Mouse (Mus musculus) skeletal muscle tissue, adult 2 months (tissue): ENCODE data around the gene Wdr5.

Experiments
- DNase-seq: peaks from one replicate; pipeline ENCODE4 v3.0.0-alpha.2; 2012; ENCODE audit warnings: low read depth, low spot score

Wdr5 gene

GRCm38 (mm10) chr2:27548664-27549369 lies 33.9 kb downstream of the Wdr5 start:
- no peak for DNase-seq

GRCm38 (mm10) chr2:27552620-27553287 lies 37.8 kb downstream of the Wdr5 start:
- peak; percentile 53 for DNase-seq

- no peak for DNase-seq
These were observed 39.4 kb downstream of the Wdr5 start for GRCm38 (mm10) chr2:27554308-27554707.

GRCm38 (mm10) chr2:27556921-27557320 lies 42.0 kb downstream of the Wdr5 start:
- DNase-seq, result no peak

- no peak for DNase-seq
These were observed 45.8 kb downstream of the Wdr5 start for GRCm38 (mm10) chr2:27560708-27561123.

- no peak for DNase-seq
These were observed 46.2 kb downstream of the Wdr5 start for GRCm38 (mm10) chr2:27561159-27561558.

GRCm38 (mm10) chr2:27561829-27562228 lies 46.9 kb downstream of the Wdr5 start:
- DNase-seq, result no peak

- no peak for DNase-seq
These were observed 48.7 kb downstream of the Wdr5 start for GRCm38 (mm10) chr2:27563641-27564148.

- no peak for DNase-seq
These were observed 49.7 kb downstream of the Wdr5 start for GRCm38 (mm10) chr2:27564694-27565093.

GRCm38 (mm10) chr2:27565316-27566103 lies 50.6 kb downstream of the Wdr5 start:
- DNase-seq, result no peak

- no peak for DNase-seq
These were observed 55.9 kb downstream of the Wdr5 start for GRCm38 (mm10) chr2:27570856-27571255.

GRCm38 (mm10) chr2:27572261-27572793 lies 57.4 kb downstream of the Wdr5 start:
- no peak for DNase-seq

- DNase-seq, result peak; percentile 78
These were observed 58.1 kb downstream of the Wdr5 start for GRCm38 (mm10) chr2:27572928-27573627.

- DNase-seq, result no peak
These were observed 58.6 kb downstream of the Wdr5 start for GRCm38 (mm10) chr2:27573628-27573966.

GRCm38 (mm10) chr2:27576416-27576815 lies 61.5 kb downstream of the Wdr5 start:
- peak; percentile 52 for DNase-seq

- DNase-seq, result no peak
These were observed 63.6 kb downstream of the Wdr5 start for GRCm38 (mm10) chr2:27578552-27578951.

GRCm38 (mm10) chr2:27582112-27582511 lies 67.2 kb downstream of the Wdr5 start:
- DNase-seq, result no peak

- DNase-seq, result no peak
These were observed 68.1 kb downstream of the Wdr5 start for GRCm38 (mm10) chr2:27583019-27583418.

- DNase-seq, result no peak
These were observed 69.6 kb downstream of the Wdr5 start for GRCm38 (mm10) chr2:27584546-27584945.
